Mouse (Mus musculus) stomach, embryonic 14.5 days (tissue): ENCODE data around the gene Traf3ip1. TPM values are rescaled to one million over a fixed set of nuclear protein-coding genes. Genes with fewer than 3 reads are reported as not detected.

Experiments
- ATAC-seq: fragments of 200-750 bp; cut with Nextera tagmentation; 2 replicates; pipeline ENCODE4 v1.8.0; 2017; ENCODE audit warnings: low read depth, moderate TSS enrichment; ENCODE audit not compliant: insufficient number of reproducible peaks, insufficient read depth, low FRiP score
- H3K27ac ChIP-seq: fragments of 300-500 bp; sonication (generic); 2 replicates; pipeline ENCODE4 v1.5.1; 2014; ENCODE audit warnings: mild to moderate bottlenecking, low read length, moderate library complexity, mixed read lengths
- H3K27me3 ChIP-seq: fragments of 300-500 bp; sonication (generic); 2 replicates; pipeline ENCODE4 v1.6.1; 2014; ENCODE audit warnings: low read length, control low read depth, mixed read lengths; ENCODE audit not compliant: control insufficient read depth, insufficient read depth
- H3K36me3 ChIP-seq: fragments of 300-500 bp; sonication (generic); 2 replicates; pipeline ENCODE4 v1.6.1; 2014; ENCODE audit warnings: mild to moderate bottlenecking, control low read depth, low read length, moderate library complexity, mixed read lengths; ENCODE audit not compliant: control insufficient read depth, insufficient read depth
- H3K4me1 ChIP-seq: fragments of 300-500 bp; sonication (generic); 2 replicates; pipeline ENCODE4 v1.6.1; 2014; ENCODE audit warnings: low read length, control low read depth, mixed read lengths; ENCODE audit not compliant: control insufficient read depth, insufficient read depth
- H3K4me2 ChIP-seq: fragments of 300-500 bp; sonication (generic); replicated peaks from 2 replicates; pipeline ENCODE4 v1.6.1; 2014; ENCODE audit warnings: low read depth, low read length, control low read depth
- H3K4me3 ChIP-seq: fragments of 300-500 bp; sonication (generic); 2 replicates; pipeline ENCODE4 v1.5.1; 2014; ENCODE audit warnings: low read depth, low read length, control low read depth
- H3K9ac ChIP-seq: fragments of 300-500 bp; sonication (generic); replicated peaks from 2 replicates; pipeline ENCODE4 v1.6.1; 2014; ENCODE audit warnings: low read depth, mild to moderate bottlenecking, control low read depth, low read length, moderate library complexity, mixed read lengths
- H3K9me3 ChIP-seq: fragments of 300-500 bp; sonication (generic); 2 replicates; pipeline ENCODE4 v1.6.1; 2016; ENCODE audit warnings: low read depth, low read length, control low read depth; ENCODE audit not compliant: control insufficient read depth
- WGBS: fragments of 180-500 bp; shearing (Covaris S2); extraction: QIAGEN DNeasy Blood & Tissue Kit; methylation state at CpG from one replicate; pipeline ENCODE4 v1.1.7; 2014; 5-methylcytosine and 5-hydroxymethylcytosine counted together
- polyA plus RNA-seq: library from polyadenylated mRNA; unstranded; fragments of >200 nt; fragmentation: Nextera tagmentation; extraction: Ambion mirVana; gene quantifications from 2 replicates; pipeline ENCODE4 v1.2.1, GENCODE M21; 2014

Traf3ip1 gene
- polyA plus RNA-seq, 1 experiment from 2014 or later: 8.7 TPM

DNA sequence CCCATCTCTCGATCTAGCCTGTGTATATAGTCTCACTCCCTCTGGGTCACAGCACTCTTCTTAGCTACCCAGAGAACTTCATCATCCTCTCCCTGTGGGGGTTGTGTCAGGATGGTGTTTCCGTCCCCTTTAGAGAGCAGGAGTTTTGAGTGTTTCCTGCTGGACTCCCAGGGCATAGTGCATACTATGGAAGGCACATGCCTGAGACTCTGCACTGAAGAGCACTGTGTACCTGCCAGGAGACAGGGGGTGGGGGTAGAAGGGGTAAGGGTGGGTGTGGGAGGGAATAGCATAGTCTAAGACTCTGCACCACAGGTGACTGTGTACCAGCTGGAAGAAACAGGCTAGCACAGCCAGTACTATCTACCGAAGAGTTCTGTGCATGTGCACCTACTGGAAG, 40.1 kb upstream of the Traf3ip1 start:
- peaks cover 48% of the 10 kb centered on the region for H3K4me1 ChIP-seq

DNA sequence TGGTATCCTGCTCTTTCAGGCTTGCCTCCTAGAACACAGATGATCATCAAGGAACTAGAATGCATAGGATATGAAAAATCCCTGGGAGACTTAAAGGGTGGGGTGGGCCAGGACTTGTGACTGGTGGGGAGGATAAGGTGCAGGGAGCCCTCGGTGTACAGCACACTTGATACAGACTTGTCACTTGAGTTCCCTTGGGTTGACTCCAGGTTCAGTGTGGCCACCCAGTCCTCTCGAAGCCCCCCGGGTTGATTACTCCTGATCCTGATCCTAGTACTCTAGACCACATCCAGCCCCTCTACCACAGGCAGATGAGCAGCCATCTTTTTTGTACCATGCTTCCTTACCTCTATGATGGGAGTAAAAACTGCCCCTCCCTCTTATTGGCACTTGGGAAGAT, 39.5 kb upstream of the Traf3ip1 start:
- Histone ChIP-seq H3K4me3 (no peak overlapping the region), H3K27me3 (no peaks in the 10 kb centered on the region), H3K27ac (peak overlapping the region; percentile 97), H3K36me3 (no peaks in the 10 kb centered on the region), H3K4me2 (no peak overlapping the region), H3K4me1 (peaks cover 48% of the 10 kb centered on the region), H3K9ac (no peak overlapping the region), H3K9me3 (no peaks in the 10 kb centered on the region)
- no peak for ATAC-seq
- 83% methylated on average over 3 of the region's 3 CpGs for WGBS

More for the DNA sequence above, 40.1 kb upstream of the Traf3ip1 start:
- H3K4me3 ChIP-seq: no peak overlapping the region
- ATAC-seq: no peak
- 0 out of 2 replicates have a peak, but pooled peaks cover under 1% of the 10 kb centered on the region for H3K36me3 ChIP-seq
- no peak overlapping the region for H3K4me2 ChIP-seq
- no peaks in the 10 kb centered on the region for H3K9me3 ChIP-seq
- H3K27ac ChIP-seq: no peak overlapping the region
- H3K27me3 ChIP-seq: no peaks in the 10 kb centered on the region
- no peak overlapping the region for H3K9ac ChIP-seq
- WGBS: 68% methylated on average over 3 of the region's 3 CpGs

DNA sequence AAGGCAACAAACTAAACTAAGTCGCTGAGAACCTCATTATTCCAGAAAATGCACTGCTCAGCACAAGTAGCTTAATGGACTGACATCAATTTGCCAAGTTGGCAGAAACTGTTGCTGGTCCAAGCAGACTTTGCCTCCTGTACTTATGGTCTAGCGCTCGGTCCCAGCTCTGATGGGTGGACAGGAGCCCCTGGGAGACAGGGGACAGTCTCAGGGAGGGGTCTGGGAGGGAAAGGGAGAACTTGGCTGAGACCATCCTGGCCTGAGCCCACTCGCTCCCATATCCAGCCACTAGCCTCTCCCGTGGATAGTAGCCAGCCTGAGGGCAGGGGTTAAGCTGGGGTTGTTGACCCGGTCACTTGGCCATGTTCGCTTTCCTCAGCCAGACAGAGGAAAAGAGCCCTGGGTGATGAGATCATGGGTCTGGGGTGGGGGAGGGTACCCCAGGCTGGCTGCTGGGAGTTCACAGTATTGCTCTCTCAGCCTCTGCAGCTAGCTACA, 38.7 kb upstream of the Traf3ip1 start:
- Histone ChIP-seq H3K36me3 (no peaks in the 10 kb centered on the region), H3K9me3 (no peaks in the 10 kb centered on the region), H3K4me3 (peak overlapping the region; percentile 9; the same call in 1 of the 2 replicates), H3K4me1 (peaks cover 48% of the 10 kb centered on the region), H3K27ac (peak overlapping the region; percentile 97), H3K27me3 (no peaks in the 10 kb centered on the region), H3K4me2 (peak overlapping the region; percentile 73), H3K9ac (no peak overlapping the region)
- 21% methylated on average over 7 of the region's 7 CpGs for WGBS
- no peak for ATAC-seq

DNA sequence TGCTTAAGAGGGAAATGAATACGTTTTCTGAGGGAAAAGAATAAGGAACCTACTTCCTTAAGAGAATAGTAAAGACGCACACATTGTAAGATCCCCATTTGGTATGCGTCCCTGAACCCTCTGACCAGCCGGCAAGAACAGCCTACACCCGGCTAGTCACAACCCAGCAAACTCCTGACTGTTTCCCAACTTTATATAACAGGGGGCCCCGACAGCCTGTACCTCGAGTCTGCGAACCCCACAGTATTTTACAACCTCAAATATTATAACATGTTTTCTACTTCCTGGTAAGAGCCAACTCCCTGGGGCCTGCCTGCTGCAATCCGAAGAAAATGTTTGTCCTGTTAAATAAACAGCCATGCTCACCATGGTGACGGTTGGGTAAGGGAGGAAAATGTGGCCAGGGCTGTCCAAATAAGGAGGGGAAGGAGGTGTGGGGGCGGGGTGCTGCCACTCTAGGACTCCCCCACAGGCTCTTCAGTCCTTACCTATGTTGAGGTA, 38.1 kb upstream of the Traf3ip1 start:
- no peaks in the 10 kb centered on the region for H3K27me3 ChIP-seq
- H3K9me3 ChIP-seq: no peaks in the 10 kb centered on the region
- no peaks in the 10 kb centered on the region for H3K36me3 ChIP-seq
- WGBS: 17% methylated on average over 11 of the region's 11 CpGs
- peak overlapping the region; percentile 9; the same call in 1 of the 2 replicates for H3K4me3 ChIP-seq
- H3K4me1 ChIP-seq: peaks cover 48% of the 10 kb centered on the region
- peak overlapping the region; percentile 73 for H3K4me2 ChIP-seq
- ATAC-seq: peak; percentile 17; the same call in 1 of the 2 replicates
- peak overlapping the region; percentile 23; the same call in 1 of the 2 replicates for H3K9ac ChIP-seq
- H3K27ac ChIP-seq: peak overlapping the region; percentile 97

DNA sequence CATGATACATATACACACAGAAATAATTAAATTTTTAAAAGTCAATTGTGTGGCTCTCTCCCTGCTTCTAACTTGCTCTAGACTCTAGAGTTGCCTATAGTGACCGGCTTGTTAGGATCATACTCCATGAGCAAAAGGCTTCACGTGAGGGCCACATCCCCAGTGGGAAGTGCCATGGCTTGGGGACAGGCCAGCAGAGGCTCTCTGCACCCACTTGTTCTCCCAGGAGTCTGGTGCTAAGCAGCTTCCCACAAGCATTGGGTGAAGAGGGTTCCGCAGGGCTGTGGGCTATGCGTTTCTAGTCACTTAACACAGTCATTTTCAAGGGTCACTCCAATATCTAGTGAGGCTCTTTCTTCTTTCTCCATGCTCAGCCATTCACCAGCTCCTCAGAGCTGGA, 37.3 kb upstream of the Traf3ip1 start:
- no peak for ATAC-seq
- H3K9me3 ChIP-seq: no peaks in the 10 kb centered on the region
- no peaks in the 10 kb centered on the region for H3K36me3 ChIP-seq
- H3K27me3 ChIP-seq: no peaks in the 10 kb centered on the region
- 81% methylated on average over 4 of the region's 4 CpGs for WGBS
- peaks cover 42% of the 10 kb centered on the region for H3K4me1 ChIP-seq
- H3K4me2 ChIP-seq: peak overlapping the region; percentile 73
- no peak overlapping the region for H3K4me3 ChIP-seq
- peak overlapping the region; percentile 97 for H3K27ac ChIP-seq
- H3K9ac ChIP-seq: no peak overlapping the region

DNA sequence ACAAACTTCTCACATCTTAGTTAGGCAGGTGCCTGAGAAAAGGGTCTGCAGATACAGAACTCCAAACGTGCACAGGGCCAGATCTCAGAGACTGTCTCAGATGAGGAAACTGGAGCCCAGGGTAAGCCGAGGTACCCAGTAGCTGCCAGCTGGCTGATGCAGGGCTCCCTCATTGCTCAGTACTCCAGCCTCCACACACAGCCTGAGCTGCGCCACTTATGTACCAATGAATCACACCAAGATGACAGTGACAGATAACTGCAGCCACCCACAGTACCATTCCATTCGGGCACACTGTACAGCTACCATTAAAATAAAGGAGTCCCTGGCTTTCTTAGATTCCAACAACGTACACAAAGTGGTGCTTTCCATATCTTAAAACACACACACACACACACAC, 36.7 kb upstream of the Traf3ip1 start:
- 14% methylated on average over 5 of the region's 5 CpGs for WGBS
- no peaks in the 10 kb centered on the region for H3K27me3 ChIP-seq
- H3K9ac ChIP-seq: no peak overlapping the region
- peak overlapping the region; percentile 68; the same call in 1 of the 2 replicates for H3K4me3 ChIP-seq
- H3K9me3 ChIP-seq: no peaks in the 10 kb centered on the region
- H3K27ac ChIP-seq: peak overlapping the region; percentile 97
- peaks cover 42% of the 10 kb centered on the region for H3K4me1 ChIP-seq
- no peak for ATAC-seq
- H3K36me3 ChIP-seq: no peaks in the 10 kb centered on the region
- peak overlapping the region; percentile 73 for H3K4me2 ChIP-seq

DNA sequence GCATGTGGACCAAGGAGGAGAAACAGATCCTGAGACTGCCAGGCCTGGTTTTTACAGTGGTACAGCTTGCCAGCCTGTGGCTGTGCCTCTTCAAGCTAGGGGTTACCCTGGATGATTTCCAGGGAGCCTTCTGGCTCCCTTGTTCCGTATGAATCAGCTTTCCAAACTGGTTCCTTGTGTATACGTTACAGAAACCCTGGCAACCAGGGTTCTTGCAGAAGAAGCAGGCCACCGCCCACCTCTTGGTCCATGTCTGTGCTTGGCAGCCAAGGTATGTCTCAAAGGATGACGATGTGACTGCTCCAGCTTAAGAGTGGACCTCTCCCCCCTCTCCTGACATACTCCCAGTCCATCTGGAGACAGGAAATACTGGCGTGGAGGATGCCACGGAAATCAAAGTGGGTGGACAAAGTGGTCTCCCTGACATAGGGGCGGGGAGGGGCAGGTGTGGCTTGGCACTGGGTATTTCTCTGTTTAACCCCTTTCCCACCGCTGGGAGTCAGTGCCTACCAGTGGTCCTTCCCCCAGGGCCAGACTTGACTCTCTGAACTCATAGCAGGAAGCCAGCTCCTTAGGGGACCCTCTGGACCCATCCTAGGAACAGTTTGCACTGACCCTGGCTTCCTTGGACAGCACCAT, 36.1 kb upstream of the Traf3ip1 start:
- H3K4me1 ChIP-seq: peaks cover 42% of the 10 kb centered on the region
- H3K27me3 ChIP-seq: no peaks in the 10 kb centered on the region
- H3K36me3 ChIP-seq: no peaks in the 10 kb centered on the region
- H3K9me3 ChIP-seq: no peaks in the 10 kb centered on the region
- WGBS: 7% methylated on average over 8 of the region's 8 CpGs
- peak overlapping the region; percentile 45; the same call in 1 of the 2 replicates for H3K9ac ChIP-seq
- peak overlapping the region; percentile 97 for H3K27ac ChIP-seq
- no peak for ATAC-seq
- H3K4me2 ChIP-seq: peak overlapping the region; percentile 73
- peak overlapping the region; percentile 68 for H3K4me3 ChIP-seq

DNA sequence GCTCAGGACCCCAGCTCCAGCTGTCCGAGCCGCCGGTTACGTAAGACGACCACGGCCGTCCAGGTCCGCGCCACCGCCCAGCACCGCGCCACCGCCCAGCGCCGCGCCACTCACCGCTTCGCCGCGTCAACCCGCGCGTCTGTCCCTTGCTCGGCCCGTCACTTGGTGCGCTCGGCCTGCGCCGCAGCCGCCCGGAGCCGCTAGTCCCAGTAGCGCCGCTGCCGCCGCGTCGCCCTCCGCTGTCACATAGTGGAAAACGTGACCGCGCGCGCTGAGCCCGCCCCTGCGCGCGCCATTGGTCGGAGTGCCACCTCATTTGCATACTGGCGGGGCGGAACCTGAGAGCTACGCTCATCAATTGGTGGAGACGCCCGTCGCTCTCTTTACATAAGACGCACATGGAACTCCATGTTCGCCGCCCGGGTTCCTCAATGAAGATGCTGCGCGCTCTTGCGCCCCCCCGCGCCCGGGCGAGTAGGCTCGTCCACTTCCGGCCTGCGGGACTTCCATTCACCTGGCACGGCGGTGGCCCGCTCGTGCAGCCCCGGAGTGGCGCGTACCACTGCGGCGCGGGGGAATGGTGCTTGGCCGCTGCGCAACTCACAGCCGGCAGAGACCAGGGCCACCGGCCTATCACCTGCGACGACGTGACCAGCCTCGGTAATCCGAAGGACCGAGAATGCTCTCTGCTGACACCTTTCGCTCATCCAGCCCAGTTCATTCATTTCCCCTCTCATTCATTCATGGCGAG, 35.2 kb upstream of the Traf3ip1 start, which contains the start of gene Per2:
Gene Per2 (minus strand): TSS at position 266 of the 751 bp plus-strand sequence.
- under 1% methylated on average over 91 of the region's 91 CpGs for WGBS
- no peaks in the 10 kb centered on the region for H3K36me3 ChIP-seq
- H3K9ac ChIP-seq: peak within 1 kb of the TSS; percentile 45; the same call in 1 of the 2 replicates
- H3K4me2 ChIP-seq: peak within 1 kb of the TSS; percentile 73
- ATAC-seq: peak; percentile 95
- H3K9me3 ChIP-seq: no peaks in the 10 kb centered on the region
- peak within 1 kb of the TSS; percentile 97 for H3K27ac ChIP-seq
- no peaks in the 10 kb centered on the region for H3K27me3 ChIP-seq
- peak within 1 kb of the TSS; percentile 68 for H3K4me3 ChIP-seq
- H3K4me1 ChIP-seq: peaks cover 36% of the 10 kb centered on the region
